Mouse (Mus musculus) midbrain, embryonic 12.5 days (tissue): ENCODE data around the gene Ablim1. TPM values are rescaled to one million over a fixed set of nuclear protein-coding genes. Genes with fewer than 3 reads are reported as not detected.

Experiments
- ATAC-seq: fragments of 200-750 bp; cut with Nextera tagmentation; 2 replicates; pipeline ENCODE4 v1.8.0; 2017; ENCODE audit warnings: low read depth, moderate TSS enrichment, moderate library complexity; ENCODE audit not compliant: low FRiP score
- H3K27ac ChIP-seq: fragments of 300-500 bp; sonication (generic); replicated peaks from 2 replicates; pipeline ENCODE4 v1.5.1; 2016; ENCODE audit warnings: mild to moderate bottlenecking
- H3K27me3 ChIP-seq: fragments of 300-500 bp; sonication (generic); 2 replicates; pipeline ENCODE4 v1.6.1; 2016; ENCODE audit warnings: mild to moderate bottlenecking
- H3K36me3 ChIP-seq: fragments of 300-500 bp; sonication (generic); 2 replicates; pipeline ENCODE4 v1.6.1; 2016
- H3K4me1 ChIP-seq: fragments of 300-500 bp; sonication (generic); 2 replicates; pipeline ENCODE4 v1.6.1; 2016
- H3K4me2 ChIP-seq: fragments of 300-500 bp; sonication (generic); replicated peaks from 2 replicates; pipeline ENCODE4 v1.6.1; 2016; ENCODE audit warnings: mild to moderate bottlenecking, moderate library complexity
- H3K4me3 ChIP-seq: fragments of 300-500 bp; sonication (generic); 2 replicates; pipeline ENCODE4 v1.5.1; 2016; ENCODE audit warnings: mild to moderate bottlenecking
- H3K9ac ChIP-seq: fragments of 300-500 bp; sonication (generic); replicated peaks from 2 replicates; pipeline ENCODE4 v1.6.1; 2016; ENCODE audit warnings: mild to moderate bottlenecking, moderate library complexity
- H3K9me3 ChIP-seq: fragments of 300-500 bp; sonication (generic); 2 replicates; pipeline ENCODE4 v1.6.1; 2016; ENCODE audit warnings: mild to moderate bottlenecking
- WGBS: fragments of 180-500 bp; shearing (Covaris S2); methylation state at CpG from one replicate; pipeline ENCODE4 v1.1.7; 2016; 5-methylcytosine and 5-hydroxymethylcytosine counted together
- polyA plus RNA-seq: library from polyadenylated mRNA; unstranded; fragments of >200 nt; fragmentation: Nextera tagmentation; extraction: Ambion mirVana; gene quantifications from 2 replicates; pipeline ENCODE4 v1.2.1, GENCODE M21; 2016

The Ablim1 gene
- polyA plus RNA-seq, 1 experiment from 2014 or later = 24.0 TPM

DNA sequence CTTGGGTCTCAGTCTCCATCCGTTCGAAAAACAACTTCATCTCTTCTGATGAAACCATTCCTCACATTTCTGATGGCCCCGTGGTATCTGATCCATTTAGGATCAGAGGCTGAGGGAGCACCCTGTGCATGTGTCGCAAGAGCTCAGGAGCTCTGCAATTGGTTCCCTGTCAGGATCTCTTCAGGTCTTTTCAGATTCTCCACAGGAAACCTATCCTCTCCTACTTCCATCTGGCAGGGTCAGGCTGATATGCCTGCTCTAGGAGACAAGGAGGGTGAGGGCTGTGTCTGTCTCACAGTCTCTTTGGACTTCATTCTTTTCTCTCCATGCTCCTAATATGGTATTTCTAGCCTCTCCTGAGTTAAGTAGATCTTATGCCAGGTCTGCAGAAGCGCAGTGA lies 43.1 kb upstream of the Ablim1 start:
- H3K4me1 ChIP-seq = peaks cover 30% of the 10 kb centered on the region
- no peak for ATAC-seq
- no peak overlapping the region for H3K27ac ChIP-seq
- no peak overlapping the region for H3K9ac ChIP-seq
- no peaks in the 10 kb centered on the region for H3K36me3 ChIP-seq
- no peak overlapping the region for H3K4me3 ChIP-seq
- no peaks in the 10 kb centered on the region for H3K9me3 ChIP-seq
- WGBS = 93% methylated on average over 5 of the region's 5 CpGs
- H3K27me3 ChIP-seq = no peaks in the 10 kb centered on the region
- H3K4me2 ChIP-seq = no peak overlapping the region

DNA sequence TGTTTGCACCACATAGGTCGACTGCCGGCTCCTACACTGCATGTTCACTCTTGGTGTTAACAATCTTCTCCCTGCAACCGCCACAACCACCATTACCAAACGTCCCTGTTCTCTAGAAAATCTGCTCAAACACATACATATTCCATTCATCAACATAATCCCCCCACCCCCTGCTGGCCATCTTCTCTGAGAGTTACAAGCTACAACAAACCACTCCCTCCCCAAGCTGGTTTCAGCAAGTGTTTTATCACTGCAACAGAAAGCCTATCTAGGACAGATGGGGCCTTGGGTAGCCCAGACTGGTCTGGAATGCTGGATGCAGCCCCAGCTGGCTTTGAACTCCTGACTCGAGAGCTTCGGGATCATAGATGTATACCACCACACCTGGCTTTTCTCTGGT lies 42.5 kb upstream of the Ablim1 start:
- WGBS = 85% methylated on average over 6 of the region's 6 CpGs
- Histone ChIP-seq H3K9me3 (no peaks in the 10 kb centered on the region), H3K27ac (no peak overlapping the region), H3K36me3 (no peaks in the 10 kb centered on the region), H3K4me1 (peaks cover 24% of the 10 kb centered on the region), H3K9ac (peak overlapping the region; percentile 11; the same call in 1 of the 2 replicates), H3K4me2 (no peak overlapping the region), H3K27me3 (no peaks in the 10 kb centered on the region), H3K4me3 (no peak overlapping the region)
- no peak for ATAC-seq

DNA sequence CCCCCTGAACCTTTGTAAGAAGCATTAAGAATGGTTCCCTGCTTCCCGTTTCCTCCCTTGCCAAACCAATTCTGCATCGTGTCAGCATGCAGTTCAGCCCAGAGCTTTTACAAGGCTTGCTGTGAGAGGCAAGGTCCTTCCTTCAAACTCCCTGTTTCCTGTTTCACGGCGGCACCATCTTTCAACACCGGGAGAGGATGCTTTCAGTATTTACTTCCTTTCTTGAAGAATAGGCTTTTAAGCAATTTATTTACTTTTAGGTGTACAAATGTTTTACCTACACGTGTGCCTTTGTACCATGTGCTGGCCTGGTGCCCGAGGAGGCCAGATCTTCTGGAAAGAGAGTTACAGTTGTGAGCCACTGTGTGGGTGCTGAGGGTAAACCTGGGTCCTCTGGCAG lies 41.6 kb upstream of the Ablim1 start:
- H3K27ac ChIP-seq = no peak overlapping the region
- WGBS = 87% methylated on average over 7 of the region's 7 CpGs
- ATAC-seq = no peak
- H3K36me3 ChIP-seq = no peaks in the 10 kb centered on the region
- H3K9ac ChIP-seq = no peak overlapping the region
- no peak overlapping the region for H3K4me3 ChIP-seq
- no peaks in the 10 kb centered on the region for H3K9me3 ChIP-seq
- no peak overlapping the region for H3K4me2 ChIP-seq
- no peaks in the 10 kb centered on the region for H3K27me3 ChIP-seq
- H3K4me1 ChIP-seq = peaks cover 24% of the 10 kb centered on the region

DNA sequence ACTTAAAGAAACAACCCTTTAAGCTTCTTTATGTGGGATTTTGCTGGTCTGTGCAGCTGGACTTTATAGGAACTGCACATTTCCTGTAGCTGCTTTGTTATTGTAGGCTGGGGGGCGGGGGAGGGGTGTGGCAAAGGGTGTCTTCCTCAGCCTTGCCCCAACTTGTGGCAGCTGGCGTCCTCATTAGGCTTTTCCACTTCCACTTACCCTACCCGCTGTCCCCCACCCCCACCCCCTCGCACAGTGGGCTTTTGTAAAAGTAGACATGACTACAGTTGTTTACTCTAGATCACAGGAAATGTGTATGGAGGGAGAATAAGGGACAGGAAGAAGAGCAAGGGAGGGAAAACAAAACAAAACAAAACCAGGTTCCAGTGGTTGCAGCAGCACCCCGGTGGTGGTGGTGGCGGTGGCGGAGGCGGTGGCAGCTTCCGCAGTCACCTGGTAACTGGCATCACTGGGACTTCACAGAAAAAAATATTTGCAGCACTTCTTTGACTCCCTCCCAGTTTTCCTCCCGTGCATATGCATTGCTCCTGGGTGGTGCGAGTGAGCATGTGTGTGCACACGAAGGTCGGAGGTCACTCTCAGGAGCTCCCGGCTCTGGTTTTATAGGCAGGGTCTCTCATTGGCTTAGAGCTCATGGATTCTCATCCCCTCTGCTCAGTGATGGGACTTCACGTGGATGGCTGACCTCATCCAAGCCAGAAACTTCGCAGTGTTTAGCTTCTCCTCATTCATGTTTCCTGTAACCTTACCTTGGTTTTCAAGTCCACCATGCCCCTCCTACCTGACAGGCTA lies 40.9 kb upstream of the Ablim1 start:
- peak overlapping the region; percentile 20 for H3K27ac ChIP-seq
- H3K27me3 ChIP-seq = no peaks in the 10 kb centered on the region
- no peak overlapping the region for H3K4me2 ChIP-seq
- ATAC-seq = no peak
- H3K36me3 ChIP-seq = no peaks in the 10 kb centered on the region
- H3K9me3 ChIP-seq = no peaks in the 10 kb centered on the region
- 85% methylated on average over 16 of the region's 16 CpGs for WGBS
- peaks cover 24% of the 10 kb centered on the region for H3K4me1 ChIP-seq
- H3K4me3 ChIP-seq = no peak overlapping the region
- H3K9ac ChIP-seq = no peak overlapping the region

DNA sequence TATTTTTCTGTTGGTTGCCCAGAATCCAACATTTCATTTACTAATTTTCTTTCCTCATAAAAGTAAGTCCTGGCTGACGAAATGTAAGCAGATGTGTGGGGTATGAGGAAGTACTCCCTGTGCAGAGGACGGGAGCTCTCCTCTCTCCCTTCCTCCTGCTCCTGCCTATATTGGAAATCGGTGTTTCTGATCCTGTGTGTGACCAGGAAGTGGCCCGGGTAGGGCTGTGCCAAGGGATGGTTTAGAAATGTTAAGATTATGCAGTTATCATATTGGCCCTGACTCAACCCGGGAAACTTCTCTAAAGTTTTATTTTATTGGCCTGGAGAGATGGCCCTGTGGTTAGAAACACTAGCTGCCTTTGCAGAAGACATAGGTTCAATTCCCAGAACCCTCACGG lies 40.0 kb upstream of the Ablim1 start:
- no peak for ATAC-seq
- Histone ChIP-seq H3K36me3 (no peaks in the 10 kb centered on the region), H3K4me2 (no peak overlapping the region), H3K9me3 (no peaks in the 10 kb centered on the region), H3K4me3 (no peak overlapping the region), H3K9ac (no peak overlapping the region), H3K27me3 (no peaks in the 10 kb centered on the region), H3K27ac (no peak overlapping the region), H3K4me1 (peaks cover 17% of the 10 kb centered on the region)
- WGBS = 91% methylated on average over 6 of the region's 6 CpGs

DNA sequence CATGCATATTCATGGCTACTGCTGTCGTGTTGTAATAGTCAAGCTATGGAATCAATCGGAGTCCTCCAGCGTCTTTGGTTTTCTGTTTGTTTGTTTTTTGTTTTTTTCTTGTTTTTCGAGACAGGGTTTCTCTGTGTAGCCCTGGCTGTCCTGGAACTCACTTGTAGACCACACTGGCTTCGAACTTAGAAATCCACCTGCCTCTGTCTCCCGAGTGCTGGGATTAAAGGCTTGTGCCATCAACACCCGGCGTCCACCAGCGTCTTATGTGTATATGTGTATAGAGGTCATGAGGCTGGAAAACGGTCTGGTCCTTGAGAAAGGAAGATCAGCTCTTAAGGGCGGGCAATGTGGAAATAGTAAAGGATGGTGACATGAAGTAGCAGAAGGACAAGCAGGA lies 39.3 kb upstream of the Ablim1 start:
- no peaks in the 10 kb centered on the region for H3K9me3 ChIP-seq
- H3K9ac ChIP-seq = no peak overlapping the region
- H3K27me3 ChIP-seq = no peaks in the 10 kb centered on the region
- 95% methylated on average over 11 of the region's 11 CpGs for WGBS
- H3K4me3 ChIP-seq = no peak overlapping the region
- H3K4me2 ChIP-seq = no peak overlapping the region
- H3K27ac ChIP-seq = no peak overlapping the region
- peaks cover 11% of the 10 kb centered on the region for H3K4me1 ChIP-seq
- H3K36me3 ChIP-seq = no peaks in the 10 kb centered on the region
- ATAC-seq = no peak

DNA sequence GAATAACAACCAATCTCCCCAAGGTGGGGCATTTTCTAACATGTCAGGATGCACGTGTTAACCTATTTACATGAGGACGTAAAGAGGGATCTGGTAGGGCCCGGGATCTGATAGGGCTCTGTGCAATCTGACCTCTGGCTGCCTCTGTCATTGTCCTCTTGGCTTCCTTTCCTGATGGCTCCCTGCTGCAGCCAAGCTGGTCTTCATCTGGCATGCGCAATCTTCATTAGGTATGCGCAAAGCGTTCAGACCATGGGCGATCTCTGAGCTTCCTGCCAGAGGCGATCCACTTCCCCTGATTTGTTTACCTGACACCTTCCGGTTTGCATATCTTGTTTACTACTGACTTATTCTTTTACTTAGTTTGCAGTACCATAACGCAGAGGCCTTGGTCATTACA lies 38.5 kb upstream of the Ablim1 start:
- peaks cover 11% of the 10 kb centered on the region for H3K4me1 ChIP-seq
- H3K36me3 ChIP-seq = no peaks in the 10 kb centered on the region
- WGBS = 86% methylated on average over 10 of the region's 10 CpGs
- H3K4me3 ChIP-seq = no peak overlapping the region
- no peaks in the 10 kb centered on the region for H3K27me3 ChIP-seq
- no peak overlapping the region for H3K9ac ChIP-seq
- no peak for ATAC-seq
- no peaks in the 10 kb centered on the region for H3K9me3 ChIP-seq
- H3K27ac ChIP-seq = no peak overlapping the region
- no peak overlapping the region for H3K4me2 ChIP-seq

DNA sequence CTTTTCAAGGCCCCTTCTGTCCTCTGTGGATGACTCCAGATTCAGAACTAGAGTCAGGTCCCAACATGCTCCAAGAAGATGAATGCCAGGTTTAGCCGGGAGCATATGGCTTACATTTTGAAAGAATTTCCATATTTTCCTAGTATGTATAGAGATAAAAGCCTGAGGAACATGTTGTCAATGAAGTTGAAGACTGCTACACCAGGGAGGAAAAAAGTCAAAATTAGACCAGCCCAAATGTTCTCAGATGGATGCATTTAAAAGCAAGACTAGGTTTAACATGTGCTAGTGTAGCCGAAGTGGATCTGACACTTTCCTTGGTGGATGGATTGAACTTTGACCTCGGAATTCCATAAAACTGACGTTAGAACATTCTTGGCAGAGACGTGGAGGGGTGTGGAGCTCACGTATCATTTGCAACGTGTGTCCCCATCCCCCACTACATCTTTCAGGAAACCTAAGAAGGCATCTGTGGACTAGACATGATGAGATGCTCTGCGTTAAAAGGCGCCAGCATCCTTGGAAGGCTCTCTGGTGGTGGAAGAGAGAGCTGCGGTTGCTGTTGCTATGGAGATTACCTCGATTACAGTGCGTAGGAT lies 37.7 kb upstream of the Ablim1 start:
- Histone ChIP-seq H3K4me2 (no peak overlapping the region), H3K9ac (no peak overlapping the region), H3K4me1 (peaks cover 9% of the 10 kb centered on the region), H3K27me3 (no peaks in the 10 kb centered on the region), H3K27ac (no peak overlapping the region), H3K4me3 (no peak overlapping the region), H3K36me3 (no peaks in the 10 kb centered on the region), H3K9me3 (0 out of 2 replicates have a peak, but pooled peaks cover 7% of the 10 kb centered on the region)
- WGBS = 88% methylated on average over 12 of the region's 12 CpGs
- no peak for ATAC-seq

DNA sequence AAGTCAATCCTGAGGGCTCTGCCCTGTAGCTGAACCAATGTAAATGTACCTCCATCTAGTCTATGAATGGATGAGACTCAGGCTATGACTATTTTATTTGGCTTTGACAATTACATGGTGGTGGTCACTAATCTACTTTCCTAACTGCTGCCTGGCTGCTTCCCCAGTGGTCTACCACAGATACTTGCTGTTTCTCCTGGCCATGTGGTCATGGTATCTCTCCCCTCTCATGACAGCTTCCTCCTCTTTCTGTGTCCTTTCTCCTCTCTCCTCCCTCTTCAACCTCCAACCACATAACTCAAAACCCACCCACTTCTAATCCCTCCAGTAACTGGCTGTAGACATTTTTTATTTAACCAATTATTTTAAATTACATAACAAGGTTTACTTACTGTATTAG lies 34.4 kb upstream of the Ablim1 start:
- Histone ChIP-seq H3K9ac (no peak overlapping the region), H3K36me3 (no peaks in the 10 kb centered on the region), H3K27me3 (no peaks in the 10 kb centered on the region), H3K27ac (no peak overlapping the region), H3K4me3 (no peak overlapping the region), H3K4me2 (no peak overlapping the region), H3K9me3 (0 out of 2 replicates have a peak, but pooled peaks cover 12% of the 10 kb centered on the region), H3K4me1 (0 out of 2 replicates have a peak, but pooled peaks cover 3% of the 10 kb centered on the region)
- ATAC-seq = no peak

DNA sequence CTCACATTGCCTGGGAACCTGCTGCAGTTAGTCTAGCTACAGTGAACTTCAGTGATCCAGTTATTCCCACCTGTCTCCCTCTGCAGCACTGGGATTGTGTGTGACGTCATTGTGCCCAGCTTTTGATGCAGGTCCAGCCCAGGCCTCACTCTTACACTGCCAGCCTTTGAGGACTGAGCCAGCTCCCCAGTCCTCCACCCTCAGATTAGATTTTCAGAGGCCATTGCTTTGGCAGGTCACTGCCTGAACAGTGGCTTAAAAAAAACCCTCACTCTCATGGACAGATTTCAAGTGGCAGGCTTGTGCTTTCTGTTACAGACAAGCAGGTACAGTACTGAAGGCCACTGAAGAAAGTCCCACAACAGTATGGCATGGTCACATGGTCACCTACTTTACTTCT lies 30.0 kb upstream of the Ablim1 start:
- H3K9me3 ChIP-seq = 0 out of 2 replicates have a peak, but pooled peaks cover 12% of the 10 kb centered on the region
- H3K4me2 ChIP-seq = no peak overlapping the region
- no peak overlapping the region for H3K4me3 ChIP-seq
- no peaks in the 10 kb centered on the region for H3K4me1 ChIP-seq
- no peaks in the 10 kb centered on the region for H3K27me3 ChIP-seq
- H3K27ac ChIP-seq = no peak overlapping the region
- 71% methylated on average over 1 of the region's 1 CpGs for WGBS
- ATAC-seq = no peak
- no peaks in the 10 kb centered on the region for H3K36me3 ChIP-seq
- H3K9ac ChIP-seq = no peak overlapping the region

DNA sequence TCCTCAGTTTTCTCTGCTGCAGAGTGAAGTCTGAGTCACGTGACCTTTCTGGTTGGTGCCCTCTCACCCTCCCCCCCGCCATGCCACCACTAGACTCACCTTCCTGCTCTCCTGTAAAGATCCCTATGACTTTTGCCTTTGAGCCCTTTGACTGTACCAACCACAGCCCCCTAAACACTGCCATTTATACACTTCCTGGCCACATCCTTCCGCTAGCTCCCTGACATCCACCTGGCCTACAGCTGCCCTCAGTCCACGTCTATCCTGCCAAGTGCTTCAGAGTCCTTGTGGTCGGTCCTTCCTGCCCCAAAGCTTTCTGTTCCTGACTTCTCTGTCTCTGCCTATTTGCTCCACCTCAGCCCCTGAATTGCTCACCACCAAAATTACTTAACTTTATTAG lies 29.1 kb upstream of the Ablim1 start:
- Histone ChIP-seq H3K4me1 (no peaks in the 10 kb centered on the region), H3K9me3 (0 out of 2 replicates have a peak, but pooled peaks cover 12% of the 10 kb centered on the region), H3K4me3 (no peak overlapping the region), H3K27me3 (no peaks in the 10 kb centered on the region), H3K36me3 (no peaks in the 10 kb centered on the region), H3K27ac (no peak overlapping the region), H3K4me2 (no peak overlapping the region), H3K9ac (no peak overlapping the region)
- ATAC-seq = no peak
- WGBS = 86% methylated on average over 5 of the region's 5 CpGs

DNA sequence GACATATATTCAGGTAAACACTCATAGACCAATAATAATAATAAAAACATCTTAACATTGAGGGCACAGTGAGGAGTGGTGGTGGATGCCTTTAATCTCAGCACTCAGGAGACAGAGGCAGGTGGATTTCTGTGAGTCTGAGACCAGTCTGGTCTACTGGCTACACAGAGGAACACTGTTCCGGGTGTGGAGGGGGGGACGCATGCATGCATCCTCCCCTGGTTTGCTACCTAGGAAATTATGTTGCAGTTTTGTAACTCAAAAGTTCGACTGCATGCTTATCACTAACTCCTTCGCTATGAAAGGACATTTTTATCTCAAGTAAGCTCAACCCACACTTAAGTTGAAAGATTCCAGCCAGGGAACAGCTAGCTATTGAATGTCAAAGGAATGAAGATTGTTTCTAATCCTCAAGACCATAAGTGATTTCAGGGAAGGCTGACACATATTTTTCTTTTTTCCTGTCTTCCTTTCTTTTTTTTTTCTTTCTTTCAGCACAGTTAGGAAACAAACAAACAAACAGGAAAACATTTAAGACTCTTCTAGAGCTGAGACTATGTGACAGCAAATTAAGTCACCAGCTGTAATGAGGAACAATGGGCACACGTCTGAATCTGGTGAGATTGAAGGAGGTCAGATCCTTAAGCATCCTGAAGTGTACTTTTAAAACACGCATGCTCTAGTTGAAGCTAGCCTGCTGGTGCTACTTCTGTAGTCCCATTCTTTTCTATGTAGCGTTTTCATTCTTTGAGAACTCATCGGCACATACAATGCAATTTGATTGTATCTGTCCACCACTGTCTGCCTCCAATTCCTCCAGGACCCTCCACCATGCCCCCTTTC lies 26.4 kb upstream of the Ablim1 start:
- Histone ChIP-seq H3K27me3 (no peaks in the 10 kb centered on the region), H3K9me3 (0 out of 2 replicates have a peak, but pooled peaks cover 2% of the 10 kb centered on the region), H3K4me2 (no peak overlapping the region), H3K36me3 (no peaks in the 10 kb centered on the region), H3K4me1 (no peaks in the 10 kb centered on the region), H3K4me3 (no peak overlapping the region), H3K27ac (no peak overlapping the region), H3K9ac (no peak overlapping the region)
- ATAC-seq = no peak
- WGBS = 81% methylated on average over 8 of the region's 8 CpGs
